ENCODE assay signal across 21 mouse cellular contexts in genomic region chr10:79089000-79089399, GRCm38 (mm10). TPM values are rescaled to one million over a fixed set of nuclear protein-coding genes. Genes with fewer than 3 reads are reported as not detected.
"Had no signal": no experiment of that assay in that cellular context is flagged by ENCODE, and none has a peak within 500 bp of the region (broad histone marks: within the 10 kb centered on the region; RNA-seq: fewer than 3 reads in every experiment).

No protein-coding gene starts in this region.

- DNase-seq: kidney, adult 18-20 months; kidney, postnatal 10 days; right cerebral cortex, postnatal 4 days; spleen, adult 18-20 months; thymus, adult 2 months; thymus, postnatal 36 days had no signal

- H3K9ac ChIP-seq: intestine, embryonic 15.5 days; limb, embryonic 15.5 days; liver, embryonic 14.5 days; midbrain, embryonic 12.5 days; neural tube, embryonic 13.5 days had no signal

- H3K9me3 ChIP-seq: intestine, embryonic 15.5 days; limb, embryonic 15.5 days had no signal

- H3K4me2 ChIP-seq: intestine, embryonic 15.5 days; limb, embryonic 15.5 days; midbrain, embryonic 12.5 days; neural tube, embryonic 13.5 days had no signal

- H3K4me1 ChIP-seq: intestine, embryonic 15.5 days; limb, embryonic 15.5 days; midbrain, embryonic 12.5 days had no signal

- H3K4me3 ChIP-seq: intestine, embryonic 15.5 days; limb, embryonic 15.5 days; midbrain, embryonic 12.5 days; neural tube, embryonic 13.5 days had no signal

- H3K27me3 ChIP-seq: intestine, embryonic 15.5 days; limb, embryonic 15.5 days; midbrain, embryonic 12.5 days; neural tube, embryonic 13.5 days had no signal

- H3K27ac ChIP-seq: intestine, embryonic 15.5 days; limb, embryonic 15.5 days; liver, embryonic 14.5 days; midbrain, embryonic 12.5 days; neural tube, embryonic 13.5 days had no signal

- ATAC-seq: intestine, embryonic 15.5 days; midbrain, embryonic 16.5 days had no signal

RNA-seq across cellular contexts. Expression of gene Vmn2r80, which starts 59.6 kb away (rescaled TPM):
- total RNA-seq: layer of hippocampus, adult 8-10 months; layer of hippocampus, postnatal 25 days; left cerebral cortex, adult 8-10 months; left cerebral cortex, postnatal 25 days; megakaryocyte-erythroid progenitor cell, adult 5-6 weeks had no signal
- polyA plus RNA-seq: intestine, embryonic 15.5 days; kidney, embryonic 14.5 days; large intestine, adult 2 months; limb, embryonic 11.5 days; limb, embryonic 15.5 days; liver, embryonic 14.5 days; midbrain, embryonic 12.5 days; midbrain, embryonic 16.5 days; neural tube, embryonic 13.5 days; stomach, embryonic 16.5 days; thymus, adult 2 months had no signal
